In genomic region chr2:52320175-52320574, GRCm38 (mm10) we compare ENCODE assay signal across 18 mouse cellular contexts.
"Had no signal": no experiment of that assay in that cellular context is flagged by ENCODE, and none has a peak within 500 bp of the region (broad histone marks: within the 10 kb centered on the region; RNA-seq: fewer than 3 reads in every experiment).

No protein-coding gene starts in this region.

- H3K4me2 ChIP-seq: lung, embryonic 14.5 days; midbrain, embryonic 12.5 days; neural tube, embryonic 13.5 days; neural tube, embryonic 15.5 days had no signal

- DNase-seq: lung, embryonic 14.5 days; lung, postnatal 10 days; lung, postnatal 4 days; midbrain, embryonic 14.5 days; retina, postnatal 1 day; right cerebral cortex, adult 18-20 months; right cerebral cortex, postnatal 25 days; right cerebral cortex, postnatal 4 days; spleen, adult 18-20 months; thymus, adult 18-20 months; thymus, postnatal 14 days; thymus, postnatal 36 days had no signal

- H3K4me3 ChIP-seq: midbrain, embryonic 10.5 days; midbrain, embryonic 12.5 days; myocyte; neural tube, embryonic 13.5 days; neural tube, embryonic 15.5 days had no signal

- H3K27me3 ChIP-seq: midbrain, embryonic 12.5 days; neural tube, embryonic 13.5 days; neural tube, embryonic 15.5 days had no signal

- ATAC-seq: midbrain, embryonic 16.5 days had no signal

- H3K27ac ChIP-seq: midbrain, embryonic 10.5 days; midbrain, embryonic 12.5 days; neural tube, embryonic 13.5 days; neural tube, embryonic 15.5 days had no signal

- H3K9me3 ChIP-seq: midbrain, embryonic 10.5 days; midbrain, embryonic 12.5 days; neural tube, embryonic 13.5 days; neural tube, embryonic 15.5 days had no signal

- H3K4me1 ChIP-seq: midbrain, embryonic 10.5 days; midbrain, embryonic 12.5 days; neural tube, embryonic 13.5 days; neural tube, embryonic 15.5 days had no signal

- H3K9ac ChIP-seq: lung, embryonic 14.5 days; midbrain, embryonic 12.5 days; neural tube, embryonic 13.5 days; neural tube, embryonic 15.5 days had no signal

- H3K36me3 ChIP-seq: midbrain, embryonic 10.5 days; midbrain, embryonic 12.5 days; neural tube, embryonic 13.5 days; neural tube, embryonic 15.5 days had no signal
